Mouse (Mus musculus) liver, postnatal 0 days (tissue): ENCODE results near the gene Rps19. TPM values are rescaled to one million over a fixed set of nuclear protein-coding genes. Genes with fewer than 3 reads are reported as not detected.
"Not testable (repeated sequence)": the region's sequence is repeated elsewhere in the genome, so short reads cannot be mapped to it uniquely, and the experiment has no call there.

Source experiments
- ATAC-seq: fragments of 200-750 bp; cut with Nextera tagmentation; 2 replicates; pipeline ENCODE4 v1.8.0; 2017; ENCODE audit warnings: mild to moderate bottlenecking, moderate library complexity
- DNase-seq: peaks from one replicate; pipeline ENCODE4 v3.0.0-alpha.2; 2016
- H3K27ac ChIP-seq: fragments of 300-500 bp; sonication (generic); 2 replicates; pipeline ENCODE4 v1.5.1; 2014; ENCODE audit warnings: antibody characterized with exemption, moderate library complexity, mild to moderate bottlenecking, low read depth
- H3K27me3 ChIP-seq: fragments of 300-500 bp; sonication (generic); 2 replicates; pipeline ENCODE4 v1.6.1; 2014; ENCODE audit warnings: low read length, control low read depth, mixed read lengths; ENCODE audit not compliant: insufficient read depth
- H3K36me3 ChIP-seq: fragments of 300-500 bp; sonication (generic); replicated peaks from 2 replicates; pipeline ENCODE4 v1.6.1; 2014; ENCODE audit warnings: mild to moderate bottlenecking, control low read depth, low read length, moderate library complexity, mixed read lengths; ENCODE audit not compliant: insufficient read depth
- H3K4me1 ChIP-seq: fragments of 300-500 bp; sonication (generic); 2 replicates; pipeline ENCODE4 v1.6.1; 2014; ENCODE audit warnings: antibody characterized with exemption, mild to moderate bottlenecking, control low read depth; ENCODE audit not compliant: insufficient read depth
- H3K4me2 ChIP-seq: fragments of 300-500 bp; sonication (generic); 2 replicates; pipeline ENCODE4 v1.6.1; 2014; ENCODE audit warnings: low read depth, mild to moderate bottlenecking, low read length, moderate library complexity, mixed read lengths
- H3K4me3 ChIP-seq: fragments of 300-500 bp; sonication (generic); 2 replicates; pipeline ENCODE4 v1.5.1; 2014; ENCODE audit warnings: low read depth, low read length
- H3K9ac ChIP-seq: fragments of 300-500 bp; sonication (generic); replicated peaks from 2 replicates; pipeline ENCODE4 v1.6.1; 2014; ENCODE audit warnings: mild to moderate bottlenecking, moderate library complexity
- H3K9me3 ChIP-seq: fragments of 300-500 bp; sonication (generic); 2 replicates; pipeline ENCODE4 v1.6.1; 2016; ENCODE audit warnings: mild to moderate bottlenecking, control low read depth, low read length, mixed read lengths
- CTCF ChIP-seq: sonication (generic); IDR thresholded peaks from 2 replicates; pipeline ENCODE4 v1.5.1; 2016; ENCODE audit warnings: antibody characterized with exemption, low read depth
- EP300 ChIP-seq: IDR thresholded peaks from 2 replicates; pipeline ENCODE4 v1.6.1; 2016; ENCODE audit warnings: antibody characterized with exemption, low read depth, mild to moderate bottlenecking
- WGBS: fragments of 180-500 bp; shearing (Covaris S2); extraction: QIAGEN DNeasy Blood & Tissue Kit; methylation state at CpG from one replicate; pipeline ENCODE4 v1.1.7; 2014; ENCODE audit not compliant: insufficient replicate concordance; 5-methylcytosine and 5-hydroxymethylcytosine counted together
- polyA plus RNA-seq: library from polyadenylated mRNA; unstranded; fragments of >200 nt; fragmentation: Nextera tagmentation; extraction: Ambion mirVana; gene quantifications from 2 replicates; pipeline ENCODE4 v1.2.1, GENCODE M21; 2015

Rps19 gene
- polyA plus RNA-seq, result 1,140 and 1,164 TPM in 2 replicates

DNA sequence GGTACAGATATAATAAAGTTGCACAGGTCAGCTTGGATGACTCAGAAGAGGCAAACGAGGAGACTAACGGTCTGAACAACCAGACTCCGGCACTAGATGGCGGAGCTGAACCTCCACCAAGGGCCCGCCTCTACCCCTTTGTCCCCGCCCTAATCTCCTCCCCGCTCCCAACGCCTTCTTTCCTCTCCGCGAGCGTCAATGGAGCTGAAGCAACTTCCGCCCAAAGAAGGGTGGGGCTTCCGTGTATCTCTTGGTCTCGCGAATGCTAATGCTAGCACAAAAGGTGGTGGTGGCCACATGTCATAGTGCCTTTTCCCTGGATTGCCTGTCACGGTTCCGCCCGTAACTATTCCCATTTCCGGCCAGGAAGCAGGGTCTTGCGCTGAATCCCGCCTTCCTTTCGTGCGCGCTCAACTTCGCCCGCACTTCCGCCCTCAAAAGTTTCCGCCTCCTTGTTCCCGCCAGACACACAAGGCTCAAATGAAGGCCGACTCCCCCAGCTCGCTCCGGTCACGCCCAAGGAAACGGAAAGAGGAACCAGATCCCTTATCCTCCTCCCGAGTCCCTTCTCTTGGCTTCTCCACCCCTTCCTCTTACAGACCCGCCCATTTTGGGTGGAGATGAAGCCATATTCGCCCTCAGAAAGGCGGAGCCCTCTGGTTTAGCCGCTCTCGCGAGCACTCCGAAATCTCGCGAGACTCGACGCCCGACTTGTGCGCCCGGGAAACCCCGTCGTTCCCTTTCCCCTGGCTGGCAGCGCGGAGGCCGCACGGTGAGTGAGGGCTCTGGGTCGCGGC lies at the start of gene Rps19:
Rps19 (plus strand) TSS at position 476 of the 797 bp plus-strand sequence.
- ATAC-seq, result peak; percentile 94
- peak within 1 kb of the TSS; percentile 98 for H3K9ac ChIP-seq
- peak; percentile 98 for DNase-seq
- peak within 1 kb of the TSS; percentile 97 for H3K27ac ChIP-seq
- TF ChIP-seq CTCF (peak; percentile 75), EP300 (peak; percentile 91)
- H3K4me3 ChIP-seq, result peak within 1 kb of the TSS; percentile 83
- H3K9me3 ChIP-seq, result no peaks in the 10 kb centered on the region
- peak within 1 kb of the TSS; percentile 85 for H3K4me2 ChIP-seq
- H3K36me3 ChIP-seq, result peaks cover 38% of the 10 kb centered on the region
- H3K27me3 ChIP-seq, result no peaks in the 10 kb centered on the region
- peaks cover 23% of the 10 kb centered on the region for H3K4me1 ChIP-seq
- under 1% methylated on average over 53 of the region's 57 CpGs for WGBS

DNA sequence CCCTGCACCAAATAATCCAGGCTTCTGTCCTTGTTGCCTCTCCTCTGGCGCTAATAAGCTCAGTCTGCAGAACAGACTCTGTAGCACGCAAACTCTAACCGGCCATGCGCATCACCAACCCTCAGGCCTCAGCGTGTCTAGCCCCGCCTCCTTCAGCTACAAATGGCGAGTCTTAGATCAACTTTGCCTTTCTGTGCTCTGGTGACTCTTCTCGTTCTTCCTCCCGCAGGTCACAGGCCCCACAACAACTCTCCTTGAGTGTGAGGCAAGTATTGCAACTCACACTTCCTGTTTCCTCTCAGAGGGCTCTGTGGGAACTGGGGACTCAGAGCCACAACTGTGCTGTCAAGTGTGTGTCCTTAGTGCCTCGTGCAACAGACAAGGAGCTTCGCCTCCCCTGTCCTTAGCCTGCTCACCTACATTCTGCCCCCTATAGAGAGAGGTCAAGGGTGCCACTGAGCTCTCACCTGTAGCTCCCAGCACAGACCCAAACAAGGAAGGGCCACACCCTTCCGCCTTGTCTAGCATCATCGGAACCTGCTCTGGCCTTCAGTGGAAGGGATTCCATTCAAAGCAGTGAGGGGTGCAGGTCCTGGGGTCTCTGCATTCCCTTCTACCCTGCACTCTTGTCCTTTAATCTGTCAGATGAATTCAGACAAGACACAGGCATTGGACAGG lies 45.3 kb upstream of the Rps19 start:
- H3K27ac ChIP-seq, result peak overlapping the region; percentile 71
- not testable (repeated sequence) for H3K4me1 ChIP-seq
- DNase-seq, result peak; percentile 40

DNA sequence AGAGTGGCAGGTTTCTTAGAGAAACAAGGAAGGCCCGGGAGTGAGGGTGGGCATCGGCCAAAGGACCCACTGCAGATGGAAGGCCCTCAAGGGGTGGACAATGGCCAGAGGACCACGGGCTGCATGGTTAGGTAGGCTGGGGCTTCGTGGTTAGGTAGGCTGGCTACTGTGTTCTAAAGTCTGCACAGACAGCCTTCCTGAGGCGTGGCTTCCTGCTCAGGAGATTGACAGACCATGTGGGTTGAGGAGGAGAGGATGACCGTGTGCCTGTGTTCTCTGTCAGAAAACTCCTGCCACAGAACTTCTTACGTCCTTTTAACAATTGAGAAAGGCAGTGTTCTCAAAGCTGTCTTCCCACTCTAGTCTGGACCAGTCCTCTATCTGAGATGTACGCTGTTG lies 44.8 kb upstream of the Rps19 start:
- ATAC-seq, result peak; percentile 32; the same call in 1 of the 2 replicates
- WGBS, result 41% methylated on average over 8 of the region's 8 CpGs
- H3K4me2 ChIP-seq, result no peak overlapping the region

More for the DNA sequence above, 45.3 kb upstream of the Rps19 start:
- WGBS, result 37% methylated on average over 12 of the region's 13 CpGs
- not testable (repeated sequence) for H3K9me3 ChIP-seq, H3K4me3 ChIP-seq, H3K4me2 ChIP-seq, H3K9ac ChIP-seq, H3K27me3 ChIP-seq, H3K36me3 ChIP-seq
- ATAC-seq, result peak; percentile 69

DNA sequence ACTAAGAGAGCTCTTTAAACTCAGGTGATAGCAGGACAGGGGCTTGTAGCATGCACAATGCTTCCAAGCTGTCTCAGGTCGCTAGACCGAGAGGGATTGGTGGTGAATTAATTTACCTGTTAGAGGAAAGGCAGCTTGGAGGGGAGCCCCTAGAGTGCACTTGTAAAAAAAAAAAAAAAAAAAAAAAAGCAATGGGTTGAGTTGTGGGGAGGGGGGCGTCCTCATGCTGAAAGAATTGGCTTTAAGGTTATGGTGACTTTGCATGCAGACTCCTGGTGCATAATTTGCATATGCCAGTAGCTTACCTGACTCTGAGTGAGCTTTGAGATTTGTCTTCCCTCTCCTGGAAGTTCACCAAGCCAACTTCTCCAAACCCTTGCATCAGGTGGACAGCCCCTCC lies 43.8 kb upstream of the Rps19 start:
- no peak for DNase-seq
- ATAC-seq, result no peak
- no peaks in the 10 kb centered on the region for H3K9me3 ChIP-seq
- no peaks in the 10 kb centered on the region for H3K36me3 ChIP-seq
- H3K4me3 ChIP-seq, result no peak overlapping the region
- no peak overlapping the region for H3K9ac ChIP-seq
- WGBS, result 69% methylated on average over 3 of the region's 3 CpGs
- H3K4me1 ChIP-seq, result peaks cover 3% of the 10 kb centered on the region; the same call in 1 of the 2 replicates
- TF ChIP-seq CTCF, result no peak
- TF ChIP-seq EP300, result no peak
- H3K4me2 ChIP-seq, result no peak overlapping the region
- H3K27ac ChIP-seq, result no peak overlapping the region
- no peaks in the 10 kb centered on the region for H3K27me3 ChIP-seq

More for the DNA sequence above, 44.8 kb upstream of the Rps19 start:
- no peaks in the 10 kb centered on the region for H3K27me3 ChIP-seq
- H3K4me3 ChIP-seq, result no peak overlapping the region
- no peak for DNase-seq
- H3K27ac ChIP-seq, result peak overlapping the region; percentile 71
- 0 out of 2 replicates have a peak, but pooled peaks cover 3% of the 10 kb centered on the region for H3K4me1 ChIP-seq
- TF ChIP-seq EP300 (no peak), CTCF (no peak)
- H3K9me3 ChIP-seq, result no peaks in the 10 kb centered on the region
- no peak overlapping the region for H3K9ac ChIP-seq
- no peaks in the 10 kb centered on the region for H3K36me3 ChIP-seq

GRCm38 (mm10) chr7:24841009-24841408 lies 43.2 kb upstream of the Rps19 start:
- peaks cover 10% of the 10 kb centered on the region for H3K4me1 ChIP-seq
- 75% methylated on average over 4 of the region's 4 CpGs for WGBS
- no peak overlapping the region for H3K4me2 ChIP-seq
- no peak overlapping the region for H3K4me3 ChIP-seq
- TF ChIP-seq CTCF (no peak), EP300 (no peak)
- H3K36me3 ChIP-seq, result no peaks in the 10 kb centered on the region
- DNase-seq, result no peak
- no peak overlapping the region for H3K27ac ChIP-seq
- H3K9ac ChIP-seq, result no peak overlapping the region
- peak; percentile 53 for ATAC-seq
- H3K9me3 ChIP-seq, result no peaks in the 10 kb centered on the region
- H3K27me3 ChIP-seq, result no peaks in the 10 kb centered on the region

DNA sequence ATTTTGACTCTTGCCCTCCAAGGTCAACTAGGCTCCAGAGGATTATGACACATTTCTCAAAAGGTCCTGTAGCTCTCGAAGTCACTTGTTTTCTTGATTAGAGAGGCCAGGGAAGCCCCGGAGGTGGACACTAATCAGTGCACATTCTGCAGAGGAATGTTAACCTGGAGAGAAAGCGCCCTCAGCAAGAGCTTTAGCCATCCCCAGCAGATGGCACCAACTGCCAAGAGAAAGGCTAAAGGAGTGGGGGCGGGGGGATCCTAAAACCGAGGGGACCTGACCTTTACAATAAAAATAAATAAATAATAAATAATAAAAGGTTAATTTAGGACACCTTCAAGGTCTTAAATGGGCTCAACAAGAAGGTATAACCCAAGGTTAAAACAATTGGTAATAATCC lies 40.0 kb upstream of the Rps19 start:
- ATAC-seq, result no peak
- no peaks in the 10 kb centered on the region for H3K27me3 ChIP-seq
- no peaks in the 10 kb centered on the region for H3K36me3 ChIP-seq
- H3K4me3 ChIP-seq, result no peak overlapping the region
- H3K27ac ChIP-seq, result no peak overlapping the region
- no peak overlapping the region for H3K4me2 ChIP-seq
- no peak overlapping the region for H3K9ac ChIP-seq
- H3K9me3 ChIP-seq, result no peaks in the 10 kb centered on the region
- TF ChIP-seq CTCF (peak; percentile 30), EP300 (no peak)
- peaks cover 16% of the 10 kb centered on the region for H3K4me1 ChIP-seq
- DNase-seq, result no peak
- 46% methylated on average over 5 of the region's 5 CpGs for WGBS
